Mouse (Mus musculus) hindbrain, embryonic 16.5 days (tissue): ENCODE measurements around the gene Aig1. TPM values are rescaled to one million over a fixed set of nuclear protein-coding genes. Genes with fewer than 3 reads are reported as not detected.

ENCODE experiments used
- ATAC-seq: fragments of 200-750 bp; cut with Nextera tagmentation; 2 replicates; pipeline ENCODE4 v1.8.0; 2017; ENCODE audit warnings: moderate TSS enrichment, moderate library complexity
- H3K27ac ChIP-seq: fragments of 300-500 bp; sonication (generic); 2 replicates; pipeline ENCODE4 v1.5.1; 2014; ENCODE audit warnings: low read depth, mild to moderate bottlenecking, control low read depth, low read length, moderate library complexity
- H3K27me3 ChIP-seq: fragments of 300-500 bp; sonication (generic); replicated peaks from 2 replicates; pipeline ENCODE4 v1.6.1; 2014; ENCODE audit warnings: low read length; ENCODE audit not compliant: control insufficient read depth, insufficient read depth
- H3K36me3 ChIP-seq: fragments of 300-500 bp; sonication (generic); 2 replicates; pipeline ENCODE4 v1.6.1; 2014; ENCODE audit warnings: mild to moderate bottlenecking, low read length, moderate library complexity, mixed read lengths; ENCODE audit not compliant: control insufficient read depth, insufficient read depth
- H3K4me1 ChIP-seq: fragments of 300-500 bp; sonication (generic); 2 replicates; pipeline ENCODE4 v1.6.1; 2014; ENCODE audit warnings: low read depth, low read length; ENCODE audit not compliant: control insufficient read depth, insufficient read depth
- H3K4me2 ChIP-seq: fragments of 300-500 bp; sonication (generic); 2 replicates; pipeline ENCODE4 v1.6.1; 2014; ENCODE audit warnings: mild to moderate bottlenecking, low read length, control low read depth, moderate library complexity
- H3K4me3 ChIP-seq: fragments of 300-500 bp; sonication (generic); 2 replicates; pipeline ENCODE4 v1.5.1; 2014; ENCODE audit warnings: mild to moderate bottlenecking, low read length, control low read depth, moderate library complexity
- H3K9ac ChIP-seq: fragments of 300-500 bp; sonication (generic); 2 replicates; pipeline ENCODE4 v1.6.1; 2014; ENCODE audit warnings: low read depth, mild to moderate bottlenecking, control low read depth, low read length, moderate library complexity
- H3K9me3 ChIP-seq: fragments of 300-500 bp; sonication (generic); 2 replicates; pipeline ENCODE4 v1.6.1; 2014; ENCODE audit warnings: mild to moderate bottlenecking, low read length, moderate library complexity; ENCODE audit not compliant: control insufficient read depth
- WGBS: fragments of 180-500 bp; shearing (Covaris S2); extraction: QIAGEN DNeasy Blood & Tissue Kit; methylation state at CpG from one replicate; pipeline ENCODE4 v1.1.7; 2014; 5-methylcytosine and 5-hydroxymethylcytosine counted together
- polyA plus RNA-seq: library from polyadenylated mRNA; unstranded; fragments of >200 nt; fragmentation: Nextera tagmentation; extraction: Ambion mirVana; gene quantifications from 2 replicates; pipeline ENCODE4 v1.2.1, GENCODE M21; 2015

Aig1 gene
- polyA plus RNA-seq, 1 experiment from 2014 or later: 116 TPM

DNA sequence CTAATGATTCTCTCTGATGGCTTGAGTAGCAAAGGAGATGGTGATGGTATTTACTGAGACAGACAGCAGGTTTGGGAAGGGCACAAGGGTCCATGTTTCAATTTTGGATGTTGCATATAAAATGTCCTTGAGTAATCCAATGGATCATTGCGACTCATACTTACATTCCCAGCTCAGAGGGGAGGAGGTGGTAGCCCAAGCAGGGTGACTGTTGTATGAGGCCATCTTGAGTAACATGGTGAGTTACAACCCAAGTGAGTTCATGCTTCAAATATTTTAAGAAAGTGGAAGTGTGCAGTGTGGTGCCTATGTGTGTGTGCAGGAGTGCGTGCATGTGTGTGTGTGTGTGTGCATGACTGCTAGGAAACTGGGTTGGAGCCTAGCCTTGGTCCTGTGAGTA, 93.4 kb downstream of the Aig1 start:
- no peak overlapping the region for H3K4me2 ChIP-seq
- H3K4me3 ChIP-seq: no peak overlapping the region
- 90% methylated on average over 2 of the region's 2 CpGs for WGBS
- H3K9me3 ChIP-seq: no peaks in the 10 kb centered on the region
- no peaks in the 10 kb centered on the region for H3K4me1 ChIP-seq
- no peak overlapping the region for H3K27ac ChIP-seq
- no peak overlapping the region for H3K9ac ChIP-seq
- no peaks in the 10 kb centered on the region for H3K27me3 ChIP-seq
- H3K36me3 ChIP-seq: no peaks in the 10 kb centered on the region
- no peak for ATAC-seq

- Histone ChIP-seq H3K4me3 (no peak overlapping the region), H3K9ac (no peak overlapping the region), H3K9me3 (no peaks in the 10 kb centered on the region), H3K4me2 (no peak overlapping the region), H3K27me3 (no peaks in the 10 kb centered on the region), H3K27ac (no peak overlapping the region), H3K4me1 (no peaks in the 10 kb centered on the region), H3K36me3 (no peaks in the 10 kb centered on the region)
- ATAC-seq: no peak
- 90% methylated on average over 3 of the region's 3 CpGs for WGBS
These were observed 93.9 kb downstream of the Aig1 start for GRCm38 (mm10) chr10:13774910-13775309.

DNA sequence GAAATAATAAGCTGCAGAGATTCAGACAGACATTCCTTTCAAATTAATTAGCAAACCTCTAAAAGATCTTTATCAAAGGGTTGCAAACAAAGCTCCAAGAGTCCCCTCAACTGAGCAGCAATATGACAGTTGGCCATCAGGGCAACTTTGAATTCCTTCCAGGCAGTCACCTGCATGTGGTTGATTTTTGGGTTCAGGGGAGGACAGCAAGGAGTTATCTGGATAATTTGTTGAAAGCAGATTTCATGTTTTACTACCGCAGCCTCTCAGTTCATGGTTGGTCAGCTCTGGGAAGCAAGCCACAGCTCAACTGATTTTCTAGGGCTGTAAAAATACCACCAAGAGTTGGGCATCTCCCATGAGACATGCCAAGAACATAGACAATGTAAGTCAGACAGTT, 98.1 kb downstream of the Aig1 start:
- ATAC-seq: no peak

DNA sequence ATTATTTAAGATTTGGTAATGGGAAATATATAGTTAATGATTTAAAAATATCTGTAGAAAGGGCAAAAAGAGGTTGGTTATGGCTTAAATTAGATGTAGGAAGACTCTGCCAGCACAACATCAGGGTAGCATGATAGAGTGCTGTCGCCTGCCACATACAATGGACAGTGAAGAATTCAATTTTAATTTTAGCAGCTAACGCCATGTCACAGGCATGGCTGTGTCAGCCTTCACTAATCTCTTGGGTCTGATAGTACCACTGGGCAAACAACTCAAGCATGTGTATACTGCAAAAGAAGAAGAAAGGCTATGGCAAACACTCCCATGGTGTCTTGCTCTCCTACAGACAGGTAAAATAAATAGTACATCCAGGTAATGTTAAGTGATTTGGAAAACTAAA, 99.0 kb downstream of the Aig1 start:
- H3K36me3 ChIP-seq: no peaks in the 10 kb centered on the region
- H3K27me3 ChIP-seq: no peaks in the 10 kb centered on the region
- no peak overlapping the region for H3K27ac ChIP-seq
- H3K4me1 ChIP-seq: no peaks in the 10 kb centered on the region
- no peaks in the 10 kb centered on the region for H3K9me3 ChIP-seq
- no peak overlapping the region for H3K4me2 ChIP-seq
- H3K4me3 ChIP-seq: no peak overlapping the region
- 94% methylated on average over 2 of the region's 2 CpGs for WGBS
- ATAC-seq: no peak
- H3K9ac ChIP-seq: no peak overlapping the region

More for the DNA sequence above, 98.1 kb downstream of the Aig1 start:
- Histone ChIP-seq H3K9ac (no peak overlapping the region), H3K9me3 (no peaks in the 10 kb centered on the region), H3K36me3 (no peaks in the 10 kb centered on the region), H3K4me1 (no peaks in the 10 kb centered on the region), H3K4me2 (no peak overlapping the region), H3K4me3 (no peak overlapping the region), H3K27me3 (no peaks in the 10 kb centered on the region), H3K27ac (no peak overlapping the region)
- 79% methylated on average over 1 of the region's 1 CpGs for WGBS

GRCm38 (mm10) chr10:13768866-13769265, 99.9 kb downstream of the Aig1 start:
- Histone ChIP-seq H3K9ac (no peak overlapping the region), H3K4me3 (no peak overlapping the region), H3K27ac (no peak overlapping the region), H3K4me1 (no peaks in the 10 kb centered on the region), H3K36me3 (no peaks in the 10 kb centered on the region), H3K9me3 (no peaks in the 10 kb centered on the region), H3K27me3 (no peaks in the 10 kb centered on the region), H3K4me2 (no peak overlapping the region)
- ATAC-seq: no peak

DNA sequence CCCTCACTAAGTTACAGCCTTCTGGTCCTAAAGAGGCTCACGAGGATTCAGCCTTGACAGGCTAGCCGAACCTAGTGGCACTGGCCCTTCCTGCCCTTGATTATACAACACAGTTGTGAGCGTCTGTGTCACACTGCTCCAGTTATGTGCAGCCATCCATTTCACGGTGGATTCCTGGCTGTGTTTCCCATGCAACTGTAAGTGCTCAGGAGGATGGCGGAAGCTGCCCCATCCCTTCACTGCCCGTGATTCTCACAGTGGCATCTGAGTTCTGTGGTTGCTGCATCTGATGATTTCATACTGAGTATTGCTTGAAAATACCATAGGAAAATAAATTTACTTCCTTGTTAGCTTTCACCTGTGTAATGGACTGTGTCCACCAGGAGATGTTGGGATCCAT, 101.7 kb downstream of the Aig1 start:
- no peaks in the 10 kb centered on the region for H3K4me1 ChIP-seq
- 63% methylated on average over 6 of the region's 6 CpGs for WGBS
- ATAC-seq: peak; percentile 20; the same call in 1 of the 2 replicates
- no peaks in the 10 kb centered on the region for H3K9me3 ChIP-seq
- no peak overlapping the region for H3K4me2 ChIP-seq
- no peaks in the 10 kb centered on the region for H3K36me3 ChIP-seq
- no peaks in the 10 kb centered on the region for H3K27me3 ChIP-seq
- no peak overlapping the region for H3K9ac ChIP-seq
- no peak overlapping the region for H3K27ac ChIP-seq
- no peak overlapping the region for H3K4me3 ChIP-seq

DNA sequence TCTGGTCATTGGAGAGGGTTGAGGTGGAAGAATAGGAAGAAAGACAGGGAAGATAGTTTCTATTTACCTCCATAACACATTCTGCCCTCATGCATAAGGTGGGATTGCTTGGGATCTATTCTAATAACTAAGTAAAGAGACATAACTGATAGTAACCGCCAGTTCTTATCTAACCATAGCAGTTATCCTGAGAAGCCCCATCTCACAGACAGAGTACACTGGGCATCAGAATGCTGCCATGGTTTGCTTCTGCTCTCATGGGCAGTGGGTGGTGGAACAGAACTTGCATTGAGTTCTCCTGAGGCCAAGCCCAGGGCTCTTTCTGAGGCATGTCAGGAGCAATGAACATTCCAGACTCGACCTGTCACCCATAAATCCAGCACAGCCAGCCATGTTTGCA, 105.6 kb downstream of the Aig1 start:
- H3K27me3 ChIP-seq: no peaks in the 10 kb centered on the region
- H3K27ac ChIP-seq: no peak overlapping the region
- no peak overlapping the region for H3K9ac ChIP-seq
- no peaks in the 10 kb centered on the region for H3K9me3 ChIP-seq
- ATAC-seq: no peak
- no peaks in the 10 kb centered on the region for H3K4me1 ChIP-seq
- no peaks in the 10 kb centered on the region for H3K36me3 ChIP-seq
- WGBS: 74% methylated on average over 2 of the region's 2 CpGs
- H3K4me3 ChIP-seq: no peak overlapping the region
- no peak overlapping the region for H3K4me2 ChIP-seq

DNA sequence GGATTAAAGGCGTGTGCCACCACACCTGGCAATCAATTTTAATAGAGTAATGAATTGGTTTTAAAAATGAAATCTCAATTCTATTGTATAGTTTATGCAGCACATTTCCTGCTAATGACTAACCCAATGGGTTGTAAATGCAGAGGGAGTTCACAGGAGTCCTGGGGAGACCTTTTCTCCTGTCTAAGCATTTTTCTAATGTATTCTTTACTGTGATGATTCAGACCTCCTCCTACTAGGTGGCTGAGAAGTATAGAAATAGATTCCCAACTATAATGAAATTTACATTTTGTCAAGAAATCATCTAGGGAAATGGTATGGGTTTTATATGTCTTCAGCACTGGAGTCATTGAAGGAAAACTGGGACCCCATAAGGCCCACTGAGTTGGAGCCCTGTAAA, 114.1 kb downstream of the Aig1 start:
- Histone ChIP-seq H3K4me2 (no peak overlapping the region), H3K36me3 (no peaks in the 10 kb centered on the region), H3K27ac (no peak overlapping the region), H3K4me1 (no peaks in the 10 kb centered on the region), H3K27me3 (no peaks in the 10 kb centered on the region), H3K9ac (no peak overlapping the region), H3K4me3 (no peak overlapping the region), H3K9me3 (no peaks in the 10 kb centered on the region)
- 86% methylated on average over 1 of the region's 1 CpGs for WGBS
- ATAC-seq: no peak

GRCm38 (mm10) chr10:13753777-13754176, 115.0 kb downstream of the Aig1 start:
- Histone ChIP-seq H3K9ac (no peak overlapping the region), H3K27me3 (no peaks in the 10 kb centered on the region), H3K9me3 (no peaks in the 10 kb centered on the region), H3K4me1 (no peaks in the 10 kb centered on the region), H3K4me2 (no peak overlapping the region), H3K36me3 (no peaks in the 10 kb centered on the region), H3K27ac (no peak overlapping the region), H3K4me3 (no peak overlapping the region)
- 62% methylated on average over 5 of the region's 5 CpGs for WGBS
- no peak for ATAC-seq

GRCm38 (mm10) chr10:13739494-13740140, 129.2 kb downstream of the Aig1 start:
- no peaks in the 10 kb centered on the region for H3K4me1 ChIP-seq
- WGBS: 78% methylated on average over 18 of the region's 18 CpGs
- no peaks in the 10 kb centered on the region for H3K36me3 ChIP-seq
- no peak overlapping the region for H3K4me3 ChIP-seq
- H3K4me2 ChIP-seq: no peak overlapping the region
- H3K27me3 ChIP-seq: no peaks in the 10 kb centered on the region
- H3K27ac ChIP-seq: no peak overlapping the region
- H3K9ac ChIP-seq: no peak overlapping the region
- ATAC-seq: peak; percentile 88
- no peaks in the 10 kb centered on the region for H3K9me3 ChIP-seq
